Mouse (Mus musculus): ENCODE measurements around the gene Ifitm6.
"Not testable (repeated sequence)": the region's sequence is repeated elsewhere in the genome, so short reads cannot be mapped to it uniquely, and the experiment has no call there.

Ifitm6 gene

GRCm38 (mm10) chr7:141017824-141018223 is at the start of gene Ifitm6:
Gene Ifitm6, minus strand, starts transcription at chr7:141017924.
- not testable (repeated sequence) for DNase-seq (ENCODE audit: extremely low read depth, low read depth, low spot score)

GRCm38 (mm10) chr7:141064576-141064975 is 46.9 kb upstream of the Ifitm6 start:
- no peak for DNase-seq (ENCODE audit: extremely low read depth, low read depth, low spot score)

GRCm38 (mm10) chr7:141064175-141064574 is 46.5 kb upstream of the Ifitm6 start:
- DNase-seq (ENCODE audit: extremely low read depth, low read depth, low spot score): no peak

DNA sequence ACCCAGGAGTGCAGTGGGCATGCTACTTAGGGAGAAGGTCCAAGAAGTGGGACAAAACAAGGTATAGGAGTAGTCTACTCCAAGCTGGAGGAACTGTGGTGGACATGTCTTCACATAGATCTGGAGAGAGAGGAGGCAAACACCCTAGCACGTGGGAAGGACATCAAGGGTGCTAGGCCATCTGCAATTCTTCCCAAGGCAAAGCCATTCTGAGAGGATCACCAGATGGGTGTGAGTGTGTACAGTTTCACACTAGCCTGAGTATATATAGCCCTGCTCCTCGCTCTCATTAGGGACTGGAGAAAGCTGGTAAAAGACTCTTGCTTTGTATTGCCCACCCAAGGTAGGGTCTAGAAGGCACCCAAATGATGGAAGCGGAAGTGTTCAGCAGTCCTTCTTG is 45.6 kb upstream of the Ifitm6 start:
- no peak for DNase-seq (ENCODE audit: extremely low read depth, low read depth, low spot score)

DNA sequence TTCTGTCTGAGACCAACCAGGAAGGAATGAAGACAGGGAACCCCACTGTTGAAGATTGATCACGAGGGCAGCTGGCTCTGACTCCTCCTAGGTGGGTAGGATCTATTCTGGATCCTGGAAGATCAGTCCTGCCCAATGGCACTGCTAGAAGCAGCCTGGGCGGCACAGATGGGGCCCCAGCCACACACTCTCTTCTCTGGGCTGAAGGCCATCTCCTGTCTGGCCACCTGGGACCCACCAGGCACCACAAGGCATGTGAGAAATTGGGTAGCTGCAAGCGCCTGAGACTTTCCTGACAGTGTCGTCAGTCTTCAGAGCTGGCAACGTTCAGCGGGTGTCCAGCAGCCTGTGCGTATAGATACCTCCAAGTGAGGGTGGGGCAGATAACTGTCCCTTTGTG is 44.8 kb upstream of the Ifitm6 start:
- no peak for DNase-seq (ENCODE audit: extremely low read depth, low read depth, low spot score)

DNA sequence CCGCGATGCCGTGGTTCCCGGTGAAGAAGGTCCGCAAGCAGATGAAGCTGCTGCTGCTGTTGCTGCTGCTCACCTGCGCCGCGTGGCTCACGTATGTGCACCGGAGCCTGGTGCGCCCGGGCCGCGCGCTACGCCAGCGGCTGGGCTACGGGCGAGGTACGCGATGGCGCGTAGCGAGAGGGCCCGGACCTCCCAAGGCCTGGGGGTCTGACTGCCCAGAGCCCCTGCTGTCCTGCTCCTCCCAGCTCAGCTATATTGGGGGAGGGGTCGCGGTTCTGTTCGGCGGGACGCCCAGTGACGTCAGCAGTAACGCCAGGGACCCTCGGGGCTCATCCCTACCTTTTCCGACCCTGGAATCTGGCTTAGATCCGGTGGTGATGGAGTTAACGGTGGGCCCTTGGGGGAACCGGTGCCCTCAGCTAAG is 43.6 kb upstream of the Ifitm6 start:
- DNase-seq (ENCODE audit: extremely low read depth, low read depth, low spot score): no peak

DNA sequence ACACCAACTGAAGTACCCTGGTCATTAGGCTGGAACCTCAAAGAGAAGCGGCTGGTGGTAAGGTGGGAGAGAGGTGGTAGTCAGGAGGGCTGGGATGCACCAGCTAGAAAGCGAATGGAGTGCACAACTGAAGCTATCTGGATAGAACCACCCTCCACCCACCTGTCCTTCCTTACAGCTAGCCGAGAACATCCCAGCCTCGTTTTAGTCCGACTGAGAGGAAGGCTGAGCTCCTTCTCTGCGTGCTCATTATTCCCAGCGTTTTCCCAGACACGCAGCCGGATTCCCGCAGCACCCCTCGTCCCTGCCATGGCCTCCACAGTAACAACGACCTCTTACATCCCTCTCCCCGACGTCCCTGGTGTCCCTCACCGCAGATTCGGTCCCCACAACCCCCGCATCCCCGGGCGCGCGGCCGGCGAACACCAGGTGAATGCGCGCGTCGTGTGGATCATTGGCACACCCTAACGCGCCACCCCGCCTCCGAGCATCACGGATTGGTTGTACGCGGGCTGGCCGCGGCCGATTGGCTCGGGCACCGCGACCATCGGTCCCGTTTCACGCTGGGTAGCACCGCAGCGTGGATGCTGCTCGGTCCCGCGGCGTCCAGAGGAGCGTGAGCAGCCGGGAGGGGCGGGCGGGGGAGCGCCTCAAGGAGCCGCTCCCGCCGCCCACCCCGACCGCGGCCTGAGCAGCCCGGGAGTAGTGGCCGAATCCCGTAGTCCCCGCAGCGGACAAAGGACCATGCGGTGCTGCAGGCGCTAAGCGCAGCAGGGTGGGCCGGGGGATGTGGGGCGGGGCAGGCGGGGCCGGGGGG is 42.9 kb upstream of the Ifitm6 start, which contains the start of gene B4galnt4:
TSS of gene B4galnt4 (plus strand) at position 679 of the 817 bp plus-strand sequence.
- DNase-seq (ENCODE audit: extremely low read depth, low read depth, low spot score): no peak

GRCm38 (mm10) chr7:141059929-141060328 is 42.2 kb upstream of the Ifitm6 start:
- no peak for DNase-seq (ENCODE audit: extremely low read depth, low read depth, low spot score)

GRCm38 (mm10) chr7:141058601-141059341 is 41.0 kb upstream of the Ifitm6 start:
- DNase-seq (ENCODE audit: extremely low read depth, low read depth, low spot score): no peak

GRCm38 (mm10) chr7:141057541-141057940 is 39.8 kb upstream of the Ifitm6 start:
- no peak for DNase-seq (ENCODE audit: extremely low read depth, low read depth, low spot score)

DNA sequence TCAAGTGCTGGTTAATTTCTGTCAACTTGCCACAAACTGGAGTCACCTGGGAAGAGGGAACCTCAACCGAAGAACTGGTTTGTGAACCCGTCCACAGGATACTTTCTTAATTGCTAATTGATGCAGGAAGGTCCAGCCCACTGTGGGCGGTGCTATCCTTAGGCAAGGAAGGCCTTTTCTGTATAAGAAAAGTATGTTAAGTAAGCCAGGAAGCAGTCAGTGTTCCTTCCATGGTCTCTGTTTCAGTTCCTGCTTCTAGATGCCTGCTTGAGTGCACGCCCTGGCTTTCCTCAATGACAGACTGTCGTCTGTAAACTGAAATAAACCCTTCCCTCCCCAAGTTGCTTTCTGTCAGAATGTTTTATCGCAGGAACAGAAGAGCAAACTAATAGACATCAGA is 39.3 kb upstream of the Ifitm6 start:
- DNase-seq (ENCODE audit: extremely low read depth, low read depth, low spot score): no peak

- no peak for DNase-seq (ENCODE audit: extremely low read depth, low read depth, low spot score)
Observed at GRCm38 (mm10) chr7:141055785-141056184, 38.1 kb upstream of the Ifitm6 start.

DNA sequence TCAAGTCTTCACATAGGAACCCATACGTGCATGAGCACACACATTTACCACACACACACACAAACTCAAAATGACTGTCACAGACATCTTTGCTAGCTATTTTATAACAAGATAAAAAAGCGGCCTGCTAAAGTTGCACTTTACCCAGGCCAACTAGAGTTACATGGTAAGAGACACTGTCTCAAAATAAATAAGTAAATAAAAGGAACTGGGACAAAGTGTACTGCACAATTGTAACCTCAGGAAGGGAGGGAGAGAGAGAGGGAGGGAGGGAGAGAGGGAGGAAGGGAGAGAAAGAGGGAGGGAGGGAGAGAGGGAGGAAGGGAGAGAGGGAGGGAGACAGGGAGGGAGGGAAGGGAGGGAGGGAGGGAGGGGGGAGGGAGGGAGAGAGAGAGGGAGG is 34.7 kb upstream of the Ifitm6 start:
- no peak for DNase-seq (ENCODE audit: extremely low read depth, low read depth, low spot score)

GRCm38 (mm10) chr7:141052016-141052415 is 34.3 kb upstream of the Ifitm6 start:
- DNase-seq (ENCODE audit: extremely low read depth, low read depth, low spot score): no peak

GRCm38 (mm10) chr7:141051060-141051685 is 33.4 kb upstream of the Ifitm6 start:
- no peak for DNase-seq (ENCODE audit: extremely low read depth, low read depth, low spot score)

GRCm38 (mm10) chr7:141049326-141049725 is 31.6 kb upstream of the Ifitm6 start:
- DNase-seq (ENCODE audit: extremely low read depth, low read depth, low spot score): no peak

DNA sequence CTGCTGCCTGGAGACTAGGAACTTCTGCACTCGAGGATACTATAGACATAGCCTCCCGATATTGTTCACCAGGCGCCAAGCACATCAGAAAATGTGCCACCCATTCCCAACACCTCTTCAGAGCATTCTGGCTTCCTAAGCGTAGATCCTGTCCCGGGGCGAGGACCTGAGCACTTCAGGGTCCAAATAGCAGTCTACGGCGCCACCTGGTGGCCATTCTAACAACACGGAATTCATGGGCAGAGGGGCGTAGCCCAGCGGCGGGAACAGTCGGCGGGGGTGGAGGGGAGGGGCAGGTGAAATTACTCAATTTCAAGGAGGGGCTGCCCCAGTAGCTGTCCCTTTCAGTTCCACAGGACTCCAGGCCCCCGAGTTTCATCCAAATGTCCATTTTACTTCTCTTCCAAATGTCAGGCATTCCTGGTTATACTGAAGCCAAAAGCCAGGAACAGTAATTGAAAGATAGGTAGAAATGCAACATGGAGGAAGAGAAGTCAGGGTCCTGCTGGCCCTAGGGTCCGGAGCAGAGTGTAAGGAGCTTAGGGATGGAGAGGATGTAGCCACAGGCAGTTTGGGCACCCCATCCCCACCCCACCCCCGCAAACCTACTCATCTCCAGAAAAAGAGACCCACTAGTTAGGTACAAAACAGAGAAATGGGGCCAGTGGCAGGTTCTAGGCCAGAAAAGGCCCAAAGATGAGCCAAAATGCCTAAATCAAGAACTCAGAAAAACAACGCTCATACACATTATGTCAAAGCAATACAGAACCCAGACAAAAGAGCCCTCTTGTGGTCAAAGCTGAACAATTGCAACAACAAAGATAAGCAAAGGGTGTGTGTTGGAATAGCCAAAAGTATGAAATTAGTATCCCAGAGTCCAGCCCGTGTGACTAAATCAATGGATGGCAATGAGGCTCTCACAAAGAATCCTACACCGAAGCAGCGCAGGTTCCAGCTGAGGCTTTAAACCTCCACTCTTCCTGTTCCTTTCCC is 30.8 kb upstream of the Ifitm6 start:
- no peak for DNase-seq (ENCODE audit: extremely low read depth, low read depth, low spot score)

GRCm38 (mm10) chr7:141047581-141048225 is 30.0 kb upstream of the Ifitm6 start:
- no peak for DNase-seq (ENCODE audit: extremely low read depth, low read depth, low spot score)

DNA sequence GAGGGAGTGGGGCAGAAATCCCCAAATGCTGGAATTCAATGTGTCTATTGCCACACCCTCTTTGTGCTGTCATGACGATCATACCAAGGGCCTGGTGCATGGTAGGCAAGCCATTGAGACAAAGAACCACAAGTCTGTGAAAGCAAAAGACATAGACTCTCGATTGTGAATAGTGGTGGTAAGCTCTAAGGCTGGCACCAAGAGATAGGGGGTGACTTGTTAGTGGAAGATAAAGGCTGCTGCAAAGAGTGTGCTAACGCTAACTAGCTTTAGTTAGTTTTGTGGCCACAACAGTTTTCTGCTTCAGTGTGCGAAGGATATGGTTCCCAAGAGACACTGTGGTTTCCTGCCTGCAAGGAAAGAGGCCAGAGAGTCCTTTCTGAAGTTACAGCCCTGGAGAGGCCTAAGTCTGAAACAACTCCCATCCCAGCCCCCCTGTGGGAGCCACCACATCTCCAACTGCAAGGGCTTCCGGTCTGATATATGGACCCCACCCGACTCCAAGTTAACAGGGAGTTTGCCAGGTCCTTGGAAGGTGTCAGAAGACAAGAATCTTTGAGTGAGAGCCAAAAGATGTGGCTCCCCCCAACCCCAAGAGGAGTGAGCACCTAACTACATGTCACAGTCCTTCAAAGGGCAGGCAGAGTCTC is 29.3 kb upstream of the Ifitm6 start:
- DNase-seq (ENCODE audit: extremely low read depth, low read depth, low spot score): no peak
